Mouse (Mus musculus): ENCODE data around the gene Coro1c.

Coro1c gene

GRCm38 (mm10) chr5:113855696-113856095 lies 52.9 kb downstream of the Coro1c start:
- peak; percentile 52 for DNase-seq (ENCODE audit: low spot score)

DNA sequence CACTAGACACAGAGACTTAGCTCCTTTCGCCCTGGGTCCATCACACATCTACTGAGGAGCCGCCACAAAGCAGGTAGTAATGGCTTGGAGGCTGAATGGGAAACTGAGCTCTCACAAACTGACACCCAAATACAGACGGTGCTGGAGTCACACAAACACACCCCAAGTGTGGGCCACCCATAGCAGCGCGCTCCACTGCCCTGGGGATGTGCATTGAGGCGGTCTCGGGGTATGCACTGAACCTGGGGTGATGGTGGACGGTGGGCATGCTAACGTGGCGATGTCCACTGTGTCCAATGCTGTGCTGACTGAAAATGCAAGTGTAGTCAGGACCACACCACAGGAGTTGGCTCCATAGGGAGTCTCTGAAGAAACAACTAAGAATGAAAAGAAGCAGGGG lies 53.4 kb downstream of the Coro1c start:
- no peak for DNase-seq (ENCODE audit: low spot score)

GRCm38 (mm10) chr5:113854494-113854893 lies 54.1 kb downstream of the Coro1c start:
- peak; percentile 88 for DNase-seq (ENCODE audit: low spot score)

GRCm38 (mm10) chr5:113853541-113853940 lies 55.0 kb downstream of the Coro1c start:
- DNase-seq (ENCODE audit: low spot score): no peak

DNA sequence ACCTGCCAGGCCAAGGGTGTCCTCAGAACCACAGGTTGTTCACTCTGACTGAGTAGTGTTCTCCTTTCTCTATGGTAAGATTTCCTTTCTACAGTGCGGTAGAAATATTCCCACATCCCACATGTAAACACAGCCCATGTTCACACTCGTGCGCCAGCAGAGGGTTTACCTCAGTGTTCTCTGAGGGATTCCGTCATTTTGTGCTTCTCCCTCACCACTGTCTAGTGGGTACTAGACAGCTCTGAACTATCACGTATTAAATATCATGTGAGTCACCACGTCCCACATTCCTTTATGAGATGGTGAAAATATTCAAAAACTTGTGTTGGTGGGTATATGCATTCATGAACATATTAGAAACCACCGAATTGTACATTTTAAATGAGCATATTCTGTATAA lies 56.1 kb downstream of the Coro1c start:
- no peak for DNase-seq (ENCODE audit: low spot score)

- no peak for DNase-seq (ENCODE audit: low spot score)
These were observed 57.8 kb downstream of the Coro1c start for GRCm38 (mm10) chr5:113850680-113851230.

DNA sequence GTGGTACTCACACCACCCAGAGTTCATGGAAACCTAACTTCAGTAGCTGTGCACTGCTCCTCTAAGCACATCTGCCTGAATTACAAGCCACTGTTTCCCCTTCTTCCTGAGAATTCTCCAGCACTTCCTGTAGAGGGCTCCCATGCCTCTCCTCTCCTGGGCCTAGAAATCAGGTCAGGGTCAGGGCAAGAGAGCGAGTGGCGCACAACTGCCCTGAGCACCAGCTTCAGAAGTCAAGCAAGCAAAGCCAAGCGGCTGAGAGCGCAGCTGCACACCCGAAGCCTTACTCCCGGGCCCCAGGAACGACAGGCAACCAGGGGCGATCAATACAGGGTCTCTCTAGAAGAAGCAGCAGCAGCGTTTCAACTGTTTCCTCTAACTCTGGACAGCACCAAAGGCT lies 60.9 kb downstream of the Coro1c start:
- DNase-seq (ENCODE audit: low spot score): no peak

- DNase-seq (ENCODE audit: low spot score): no peak
These were observed 61.9 kb downstream of the Coro1c start for GRCm38 (mm10) chr5:113846656-113847055.

DNA sequence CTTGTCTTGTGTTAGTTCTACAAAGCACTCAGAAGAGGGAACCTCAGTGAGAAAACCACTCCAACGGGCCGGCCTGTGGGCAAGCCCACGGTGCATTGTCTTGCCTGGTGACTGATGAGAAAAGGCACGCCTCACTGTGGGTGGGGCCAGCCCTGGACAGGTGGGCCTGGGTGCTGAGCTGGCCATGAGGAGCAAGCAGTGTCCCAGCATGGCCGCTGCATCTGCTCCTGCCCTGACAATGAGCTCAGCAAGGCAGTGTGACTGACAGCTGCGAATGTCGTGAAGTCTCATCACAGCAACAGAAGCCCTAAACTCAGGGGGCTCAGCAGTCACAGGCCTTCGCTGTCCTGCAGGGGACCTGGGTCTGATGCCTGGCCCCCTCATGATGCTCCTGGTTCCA lies 62.9 kb downstream of the Coro1c start:
- DNase-seq (ENCODE audit: low spot score): no peak

DNA sequence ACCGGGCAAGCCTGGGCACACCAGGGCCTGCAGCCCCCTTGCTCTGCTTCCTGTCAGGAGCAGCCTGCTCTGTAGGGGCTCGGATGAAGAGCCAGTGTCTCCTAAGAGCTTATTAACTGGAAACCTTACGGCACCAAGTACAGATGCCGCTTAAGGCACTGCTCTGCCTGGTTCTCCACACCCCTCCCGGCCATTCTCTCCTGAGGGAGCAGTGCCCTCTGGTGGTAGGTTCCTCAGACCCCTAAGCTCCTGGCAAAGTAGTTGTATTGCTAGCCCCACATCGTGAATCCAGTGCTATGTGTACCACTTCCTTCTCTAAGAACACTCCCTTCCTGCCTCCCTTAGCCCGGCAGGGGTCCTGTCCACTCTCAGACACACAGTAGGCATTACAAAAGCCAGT lies 63.8 kb downstream of the Coro1c start:
- peak; percentile 72 for DNase-seq (ENCODE audit: low spot score)

- DNase-seq (ENCODE audit: low spot score): no peak
These were observed 64.5 kb downstream of the Coro1c start for GRCm38 (mm10) chr5:113844106-113844505.

DNA sequence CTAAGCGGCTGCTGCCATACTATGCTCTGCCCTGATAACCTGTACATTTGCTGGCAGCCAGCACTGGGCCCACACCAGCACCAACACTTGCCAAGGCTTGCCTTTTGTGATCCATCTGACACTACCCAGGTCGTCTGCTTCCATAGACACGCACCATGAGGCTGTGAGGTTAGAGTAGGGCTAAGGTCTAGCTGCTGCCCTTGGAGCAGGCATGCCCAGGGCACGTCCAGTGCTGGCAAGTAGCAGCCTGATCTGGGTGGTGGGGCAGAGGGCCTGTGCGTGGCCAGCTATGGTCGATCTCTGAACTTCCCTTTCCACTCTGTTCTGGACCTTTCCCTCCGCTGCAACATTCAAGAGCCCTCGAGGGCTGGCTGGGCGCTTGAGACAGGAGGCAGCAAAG lies 65.7 kb downstream of the Coro1c start:
- no peak for DNase-seq (ENCODE audit: low spot score)

DNA sequence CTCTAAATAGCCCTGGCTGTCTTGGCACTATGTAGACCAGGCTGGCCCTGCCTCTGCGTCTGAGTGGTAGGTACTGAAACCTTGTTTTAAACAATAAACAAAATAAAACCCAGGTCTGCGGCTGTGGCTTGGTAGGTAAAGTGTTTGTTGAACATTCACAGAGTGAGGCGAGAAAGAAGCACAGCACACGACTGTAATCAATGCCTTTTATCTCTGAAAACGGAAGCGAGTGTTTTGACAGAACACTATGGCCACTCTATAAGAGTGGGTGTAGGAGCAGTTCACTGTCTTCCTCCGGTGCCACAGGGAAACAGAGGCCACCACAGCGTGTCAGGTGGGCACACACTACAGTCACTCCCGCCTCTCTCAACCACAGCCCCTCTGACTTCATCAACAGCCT lies 66.3 kb downstream of the Coro1c start:
- DNase-seq (ENCODE audit: low spot score): no peak

DNA sequence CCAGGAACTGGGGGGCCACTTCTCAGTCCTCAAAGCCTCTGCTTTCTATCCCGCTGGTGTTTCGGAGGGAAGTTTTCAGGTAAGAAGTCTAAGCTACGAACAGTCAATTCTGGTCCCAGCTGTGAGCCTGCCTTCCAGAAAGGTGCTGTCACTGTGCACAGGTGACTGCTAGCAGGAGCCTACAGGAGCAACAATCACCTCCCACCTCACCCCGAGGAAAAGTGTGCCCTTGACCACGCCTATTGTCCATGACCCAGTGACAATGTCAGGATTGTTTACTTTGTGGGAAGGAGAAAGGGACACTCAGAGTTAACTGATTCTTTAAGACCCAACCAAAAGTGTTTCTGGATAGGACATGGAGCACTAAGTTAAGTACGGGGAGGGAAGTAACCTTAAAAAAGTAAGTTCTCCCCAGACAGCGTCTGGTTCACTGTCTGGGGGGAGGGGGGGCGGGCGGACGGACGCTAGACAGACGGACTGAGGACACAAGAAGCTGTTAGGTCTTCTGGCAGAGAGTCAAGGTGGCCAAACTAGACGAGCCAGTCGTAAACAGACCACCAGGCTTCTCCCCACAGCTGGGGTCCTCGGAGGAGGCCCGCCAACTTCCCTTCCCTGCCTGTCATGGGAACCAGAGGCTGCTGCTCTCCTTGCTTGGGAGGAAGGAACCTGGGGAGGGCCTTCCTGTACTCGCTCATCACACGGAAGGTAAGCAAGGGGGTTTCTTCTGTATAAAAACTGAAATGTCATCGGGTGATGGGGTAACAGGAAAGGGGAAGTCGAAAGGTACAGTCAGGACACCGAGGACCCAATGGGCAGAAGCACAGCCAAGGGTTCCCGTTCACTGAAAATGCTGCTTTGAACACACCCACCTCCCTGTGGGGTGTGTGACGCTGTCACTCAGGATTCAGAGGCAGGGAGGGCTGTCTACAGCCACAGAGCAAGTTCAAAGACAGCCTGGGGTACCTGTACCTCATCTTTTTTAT lies 67.0 kb downstream of the Coro1c start:
- DNase-seq (ENCODE audit: low spot score): no peak

- no peak for DNase-seq (ENCODE audit: low spot score)
These were observed 68.1 kb downstream of the Coro1c start for GRCm38 (mm10) chr5:113840443-113840842.

DNA sequence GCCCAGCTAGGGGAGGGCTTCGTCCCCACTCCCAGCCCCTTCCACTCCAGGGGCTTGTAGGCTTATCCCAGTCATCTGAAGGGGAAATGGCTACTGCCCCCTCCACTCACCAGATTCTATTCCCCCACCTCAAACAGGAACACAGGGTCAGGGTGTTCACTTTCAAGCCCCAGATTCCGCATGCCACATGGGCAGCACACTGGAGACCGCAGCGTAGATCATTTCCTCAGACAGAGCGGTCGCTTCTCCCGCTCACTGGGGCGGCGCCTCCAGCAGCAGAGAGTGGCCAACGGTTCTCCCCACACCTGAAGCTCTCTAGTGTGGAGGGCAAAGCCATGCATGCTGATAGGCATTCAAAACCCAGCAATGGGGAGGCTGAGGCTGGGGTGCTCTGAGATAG lies 71.6 kb downstream of the Coro1c start:
- DNase-seq (ENCODE audit: low spot score): no peak

- DNase-seq (ENCODE audit: low spot score): no peak
These were observed 75.1 kb downstream of the Coro1c start for GRCm38 (mm10) chr5:113833316-113833947.

DNA sequence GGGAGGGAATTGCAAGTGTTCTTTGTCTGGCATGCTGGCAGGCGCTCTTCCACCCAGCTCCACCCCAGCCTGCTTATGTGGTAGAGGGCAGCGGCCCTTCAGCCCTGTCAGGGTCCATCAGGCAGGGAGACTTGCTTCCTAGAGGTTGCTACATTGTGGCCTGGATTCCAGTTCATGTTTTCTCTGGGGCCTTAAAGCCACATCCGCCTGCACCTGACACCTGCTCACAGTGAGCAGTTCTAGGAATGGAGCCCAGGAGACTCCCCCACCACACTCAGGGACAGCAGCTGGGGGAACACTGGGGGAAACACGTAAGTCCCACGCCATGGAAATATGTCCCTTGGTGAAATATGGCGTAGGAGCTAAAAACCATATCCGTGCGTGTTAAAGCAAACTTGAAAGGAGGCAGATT lies 76.1 kb downstream of the Coro1c start, which contains the start of gene Selplg:
Gene Selplg, minus strand, starts transcription at position 155 of the 412 bp plus-strand sequence.
- no peak for DNase-seq (ENCODE audit: low spot score)

DNA sequence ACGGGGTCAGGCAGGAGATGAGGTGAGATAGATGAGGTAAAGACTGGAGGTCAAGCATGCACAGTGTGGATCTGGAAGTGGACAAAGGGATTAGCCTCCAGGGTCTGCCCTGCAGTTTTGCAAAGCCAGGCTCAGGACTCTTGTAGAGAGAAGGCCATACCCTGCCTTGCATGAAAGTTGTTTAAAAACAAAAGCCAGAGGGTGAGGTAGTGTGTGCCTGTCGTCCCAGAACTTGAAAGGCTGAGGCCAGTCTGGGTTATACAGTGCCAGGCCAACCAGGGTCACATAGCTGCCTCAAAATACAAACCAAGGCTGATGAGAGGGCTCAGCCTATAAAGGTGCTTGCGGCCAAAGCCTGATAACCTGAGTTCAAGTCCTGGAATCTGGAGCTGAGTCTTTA lies 76.8 kb downstream of the Coro1c start:
- no peak for DNase-seq (ENCODE audit: low spot score)

DNA sequence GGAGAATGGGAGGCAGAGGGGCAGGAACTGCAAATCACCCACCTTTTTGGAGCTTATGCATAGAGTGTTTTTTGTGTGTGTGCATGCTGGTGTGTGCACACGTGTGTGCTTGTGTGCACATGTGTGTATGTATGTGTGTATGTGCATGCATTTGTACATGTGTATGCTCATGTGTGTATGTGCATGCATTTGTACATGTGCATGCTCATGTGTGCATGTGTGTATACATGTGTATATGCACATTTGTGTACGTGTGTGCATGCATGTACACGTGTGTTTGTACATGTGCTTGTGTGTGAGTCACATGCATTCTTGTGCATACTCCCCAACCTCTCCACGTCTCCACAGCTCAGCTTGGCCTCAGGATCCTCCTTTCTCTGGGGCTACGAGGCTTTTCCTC lies 77.8 kb downstream of the Coro1c start:
- no peak for DNase-seq (ENCODE audit: low spot score)

GRCm38 (mm10) chr5:113830292-113830643 lies 78.3 kb downstream of the Coro1c start:
- DNase-seq (ENCODE audit: low spot score): no peak

DNA sequence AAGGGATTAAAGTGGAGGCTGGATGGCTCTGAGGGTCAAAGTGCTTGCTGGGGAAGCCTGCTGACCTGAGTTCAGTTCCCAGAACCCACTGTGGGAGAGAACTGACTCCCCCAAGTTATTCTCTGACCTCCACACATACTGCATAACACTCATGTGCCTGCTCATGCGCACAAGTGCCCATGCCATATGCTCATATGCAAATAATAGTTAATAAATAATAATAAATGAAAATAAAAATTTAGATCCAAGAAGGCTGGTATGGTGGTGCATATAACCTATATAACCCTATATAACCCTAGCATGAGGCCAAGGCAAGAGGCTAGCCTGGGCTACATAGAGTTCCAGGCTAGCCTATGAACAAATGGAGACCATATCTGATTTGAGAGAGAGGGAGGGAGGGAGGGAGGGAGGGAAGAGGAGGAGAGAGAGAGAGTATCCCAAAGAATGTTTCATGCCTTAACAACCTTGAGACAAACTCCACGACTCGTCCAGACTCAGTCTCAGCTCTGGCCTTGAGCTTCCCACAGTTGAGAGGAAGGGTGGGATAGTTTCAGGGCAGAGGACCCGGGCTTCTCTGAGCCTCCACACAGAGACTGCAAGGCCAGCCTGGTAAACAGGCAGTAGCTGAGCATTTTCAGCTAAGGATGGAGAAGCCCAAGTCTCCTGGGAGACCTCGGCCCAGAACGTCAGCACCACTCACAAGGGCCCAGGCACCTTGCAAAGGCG lies 78.8 kb downstream of the Coro1c start:
- no peak for DNase-seq (ENCODE audit: low spot score)
